Mouse (Mus musculus) A20 (cell line): ENCODE measurements around the gene Fam149b.

Experiments used
- DNase-seq: peaks from one replicate; pipeline ENCODE4 v3.0.0-alpha.2; 2011; ENCODE audit warnings: low read depth, low spot score

The Fam149b gene

GRCm38 (mm10) chr14:20389446-20390079 is 41.6 kb downstream of the Fam149b start:
- DNase-seq, result no peak

- DNase-seq, result no peak
Observed at GRCm38 (mm10) chr14:20392326-20392725, 44.4 kb downstream of the Fam149b start.

GRCm38 (mm10) chr14:20393205-20393913 is 45.4 kb downstream of the Fam149b start, which contains the start of gene Mrps16:
Gene Mrps16 (minus strand): TSS chr14:20393634.
- peak; percentile 98 for DNase-seq

GRCm38 (mm10) chr14:20397220-20397619 is 49.3 kb downstream of the Fam149b start:
- no peak for DNase-seq

- peak; percentile 55 for DNase-seq
Observed at GRCm38 (mm10) chr14:20398864-20399263, 50.9 kb downstream of the Fam149b start.

- DNase-seq, result peak; percentile 62
Observed at GRCm38 (mm10) chr14:20400071-20400470, 52.1 kb downstream of the Fam149b start.

- no peak for DNase-seq
Observed at GRCm38 (mm10) chr14:20422257-20422656, 74.3 kb downstream of the Fam149b start.

- no peak for DNase-seq
Observed at GRCm38 (mm10) chr14:20423046-20423445, 75.1 kb downstream of the Fam149b start.

GRCm38 (mm10) chr14:20428593-20428992 is 80.6 kb downstream of the Fam149b start:
- peak; percentile 31 for DNase-seq

- DNase-seq, result no peak
Observed at GRCm38 (mm10) chr14:20429833-20430232, 81.9 kb downstream of the Fam149b start.

GRCm38 (mm10) chr14:20431726-20432125 is 83.8 kb downstream of the Fam149b start:
- DNase-seq, result no peak

GRCm38 (mm10) chr14:20432420-20432819 is 84.5 kb downstream of the Fam149b start:
- DNase-seq, result no peak
